Mouse (Mus musculus): ENCODE results near the gene Prpmp5. TPM values are rescaled to one million over a fixed set of nuclear protein-coding genes. Genes with fewer than 3 reads are reported as not detected.

Prpmp5 gene
- not detected in 2 replicates for polyA plus RNA-seq (2015; fragmentation: Nextera tagmentation; extraction: Ambion mirVana)

DNA sequence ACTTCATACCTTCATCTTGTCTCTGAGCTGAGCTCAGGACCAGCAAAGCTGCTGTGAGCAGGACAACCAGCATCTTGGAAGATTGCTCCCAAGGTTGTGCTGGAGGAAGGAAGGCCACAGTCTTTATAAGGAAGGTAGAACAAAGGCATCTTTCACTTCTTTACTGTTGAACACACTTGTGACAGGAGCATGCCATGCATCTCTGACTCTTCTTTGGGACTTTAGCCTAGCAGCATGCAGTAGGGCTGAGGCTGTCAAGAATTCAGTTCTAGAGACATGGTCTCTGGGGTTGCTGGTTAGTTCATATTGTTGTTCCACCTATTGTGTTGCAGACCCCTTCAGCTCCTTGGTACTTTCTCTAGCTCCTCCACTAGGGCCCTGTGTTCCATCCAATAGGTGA is at the start of gene Prpmp5:
Gene Prpmp5 (minus strand): TSS at position 101 of the 400 bp plus-strand sequence.

DNA sequence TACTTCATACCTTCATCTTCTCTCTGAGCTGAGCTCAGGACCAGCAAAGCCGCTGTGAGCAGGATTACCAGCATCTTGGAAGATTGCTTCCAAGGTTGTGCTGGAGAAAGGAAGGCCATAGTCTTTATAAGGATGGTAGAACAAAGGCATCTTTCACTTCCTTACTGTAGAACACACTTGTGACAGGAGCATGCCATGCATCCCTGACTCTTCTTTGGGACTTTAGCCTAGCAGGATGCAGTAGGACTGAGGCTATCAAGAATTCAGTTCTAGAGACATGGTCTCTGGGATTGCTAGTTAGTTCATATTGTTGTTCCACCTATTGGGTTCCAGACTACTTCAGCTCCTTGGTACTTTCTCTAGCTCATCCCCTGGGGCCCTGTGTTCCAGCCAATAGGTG is 49.5 kb upstream of the Prpmp5 start, which contains the start of gene Gm8882:
Gene Gm8882 (minus strand): TSS at position 101 of the 400 bp plus-strand sequence.

Other genes starting within 250 kb of the Prpmp5 start
- not detected in 2 replicates for gene Prb1, start 104.2 kb downstream of the Prpmp5 start, polyA plus RNA-seq (2015; fragmentation: Nextera tagmentation; extraction: Ambion mirVana)
- gene Gm8882, start 49.4 kb upstream of the Prpmp5 start, polyA plus RNA-seq (2015; fragmentation: Nextera tagmentation; extraction: Ambion mirVana) = not detected in 2 replicates

Data from urinary bladder, postnatal 0 days (tissue).